Mouse (Mus musculus) embryonic fibroblast, embryonic 13.5 days (primary cell): ENCODE measurements around the gene Rbms3.

Experiments used
- CTCF ChIP-seq: IDR thresholded peaks from 2 replicates; pipeline ENCODE4 v1.5.1; 2011; ENCODE audit warnings: mild to moderate bottlenecking, control low read depth, low read length, moderate library complexity, borderline replicate concordance; ENCODE audit not compliant: insufficient read depth
- POLR2A ChIP-seq: IDR thresholded peaks from 2 replicates; pipeline ENCODE4 v1.6.1; 2011; ENCODE audit warnings: low read depth, mild to moderate bottlenecking, control low read depth, low read length, moderate library complexity

DNA sequence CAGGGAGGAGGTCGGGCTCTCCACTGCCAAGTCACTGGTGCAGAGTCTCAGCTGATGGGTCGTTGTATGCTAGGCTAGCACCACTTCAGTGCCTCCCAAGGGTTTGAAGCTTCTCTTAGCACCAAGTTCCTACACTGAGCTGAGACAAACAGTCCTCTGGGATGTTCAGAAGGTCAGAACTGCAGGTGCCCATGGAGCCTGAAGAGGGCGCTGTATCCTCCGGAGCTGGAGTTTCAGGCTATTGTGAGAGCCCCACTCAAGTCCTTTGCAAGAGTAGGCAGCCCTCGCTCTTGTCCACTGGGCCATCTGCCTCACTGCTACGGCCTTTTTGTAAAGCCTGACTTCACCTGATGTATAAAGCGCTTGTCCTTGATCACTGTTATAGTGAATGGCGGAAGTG is 6.8 kb upstream of the Rbms3 start:
- TF ChIP-seq CTCF (no peak), POLR2A (no peak)
